Mouse (Mus musculus) C2C12 (cell line): ENCODE data around the gene Gpr37l1. TPM values are rescaled to one million over a fixed set of nuclear protein-coding genes. Genes with fewer than 3 reads are reported as not detected.
A peak's percentile ranks its signal among the peaks of the same experiment; 100 is the strongest.

ENCODE experiments used
- H3K27me3 ChIP-seq: one replicate; pipeline ENCODE4 v1.6.1; 2011; ENCODE audit not compliant: control insufficient read depth, insufficient read depth, insufficient read length
- H3K36me3 ChIP-seq: one replicate; pipeline ENCODE4 v1.6.1; 2011; ENCODE audit not compliant: control insufficient read depth, insufficient read depth
- H3K4me3 ChIP-seq: one replicate; pipeline ENCODE4 v1.5.1; 2011; ENCODE audit warnings: mild to moderate bottlenecking, control low read depth; ENCODE audit not compliant: poor library complexity, insufficient read depth, severe bottlenecking
- H3K79me2 ChIP-seq: one replicate; pipeline ENCODE4 v1.6.1; 2011; ENCODE audit not compliant: control insufficient read depth, insufficient read depth
- H3K79me3 ChIP-seq: one replicate; pipeline ENCODE4 v1.6.1; 2011; ENCODE audit warnings: low read depth, control low read depth
- H3ac ChIP-seq: one replicate; pipeline ENCODE3; 2011; ENCODE audit warnings: low read depth; ENCODE audit not compliant: control insufficient read depth, insufficient read length
- CEBPB ChIP-seq: IDR thresholded peaks from one replicate; pipeline ENCODE4 v1.6.1; 2011; ENCODE audit warnings: low read depth, mild to moderate bottlenecking, control low read depth, moderate library complexity
- CTCF ChIP-seq: IDR thresholded peaks from one replicate; pipeline ENCODE4 v1.5.1; 2011; ENCODE audit not compliant: control insufficient read depth, insufficient read depth, insufficient read length
- FOSL1 ChIP-seq: IDR thresholded peaks from one replicate; pipeline ENCODE4 v1.8.0; 2011; ENCODE audit warnings: mild to moderate bottlenecking, low read length; ENCODE audit not compliant: poor library complexity, insufficient read depth, severe bottlenecking
- MAX ChIP-seq: IDR thresholded peaks from one replicate; pipeline ENCODE4 v1.6.1; 2011; ENCODE audit warnings: mild to moderate bottlenecking, control low read depth
- MYOD1 ChIP-seq: IDR thresholded peaks from one replicate; pipeline ENCODE4 v1.6.1; 2011; ENCODE audit warnings: low read depth; ENCODE audit not compliant: control insufficient read depth, insufficient read length
- MYOG ChIP-seq: IDR thresholded peaks from one replicate; pipeline ENCODE4 v1.6.1; 2011; ENCODE audit not compliant: control insufficient read depth, insufficient read length; ENCODE audit errors: extremely low read depth
- USF1 ChIP-seq: IDR thresholded peaks from one replicate; pipeline ENCODE4 v1.6.1; 2011; ENCODE audit warnings: low read depth, mild to moderate bottlenecking, control low read depth, moderate library complexity
- polyA plus RNA-seq: library from polyadenylated mRNA; unstranded; fragments of >200 nt; fragmentation: generic; extraction: Trizol; gene quantifications from one replicate; pipeline ENCODE4 v1.2.1, GENCODE M21; 2012; ENCODE audit warnings: missing spikeins

Gene Gpr37l1
- polyA plus RNA-seq, 1 experiment, result not detected

DNA sequence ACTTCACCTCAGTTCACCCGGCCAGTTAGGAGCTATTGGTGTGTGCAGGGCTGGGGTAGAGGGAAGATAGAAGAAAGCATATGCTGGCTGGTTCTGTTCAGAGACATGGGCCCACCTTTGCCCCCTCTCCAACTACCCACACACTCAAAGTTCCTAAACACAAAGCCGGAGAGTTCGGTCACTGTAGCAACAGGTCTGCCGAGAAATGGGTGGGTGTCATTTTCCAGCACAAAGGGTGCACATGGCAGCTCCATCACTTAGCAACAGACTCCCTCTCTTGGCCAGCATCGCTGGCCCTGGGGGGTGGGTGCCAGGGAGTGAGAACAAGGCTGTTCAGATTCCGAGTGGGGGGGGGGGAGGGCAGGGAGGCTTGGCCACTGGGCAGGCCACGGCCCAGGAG, 8.4 kb downstream of the Gpr37l1 start:
- H3K4me3 ChIP-seq, result no peak overlapping the region
- TF ChIP-seq USF1 (no peak), MYOD1 (no peak), CTCF (no peak)
- no peaks in the 10 kb centered on the region for H3K79me2 ChIP-seq
- peaks cover 27% of the 10 kb centered on the region for H3K36me3 ChIP-seq
- H3K79me3 ChIP-seq, result no peaks in the 10 kb centered on the region
- no peaks in the 10 kb centered on the region for H3K27me3 ChIP-seq
- no peak overlapping the region for H3ac ChIP-seq

DNA sequence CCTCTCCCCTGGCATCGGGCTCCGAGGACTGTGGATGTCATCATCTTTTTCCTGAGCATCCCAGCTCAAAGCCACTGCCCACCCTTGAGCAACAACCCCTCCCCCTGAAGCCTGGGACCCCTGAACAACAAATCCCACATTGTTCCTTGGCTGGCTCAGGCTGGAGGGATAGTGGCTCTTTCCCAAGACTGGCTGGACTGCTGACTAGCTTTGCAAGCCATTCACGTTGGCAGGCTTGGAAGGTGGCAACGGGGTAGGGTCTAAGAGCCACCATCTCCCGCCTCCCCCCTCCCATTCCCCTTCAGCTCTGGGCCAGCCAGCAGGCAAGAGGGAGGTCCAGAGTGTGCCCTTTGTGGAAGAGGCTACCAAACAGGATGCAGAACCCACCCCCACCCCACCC, 8.8 kb downstream of the Gpr37l1 start:
- Histone ChIP-seq H3ac (no peak overlapping the region), H3K4me3 (no peak overlapping the region), H3K79me3 (no peaks in the 10 kb centered on the region), H3K36me3 (peaks cover 27% of the 10 kb centered on the region), H3K27me3 (no peaks in the 10 kb centered on the region), H3K79me2 (no peaks in the 10 kb centered on the region)
- TF ChIP-seq CTCF (no peak), MYOG (no peak), FOSL1 (no peak), MAX (no peak), CEBPB (no peak), MYOD1 (no peak), USF1 (no peak)

DNA sequence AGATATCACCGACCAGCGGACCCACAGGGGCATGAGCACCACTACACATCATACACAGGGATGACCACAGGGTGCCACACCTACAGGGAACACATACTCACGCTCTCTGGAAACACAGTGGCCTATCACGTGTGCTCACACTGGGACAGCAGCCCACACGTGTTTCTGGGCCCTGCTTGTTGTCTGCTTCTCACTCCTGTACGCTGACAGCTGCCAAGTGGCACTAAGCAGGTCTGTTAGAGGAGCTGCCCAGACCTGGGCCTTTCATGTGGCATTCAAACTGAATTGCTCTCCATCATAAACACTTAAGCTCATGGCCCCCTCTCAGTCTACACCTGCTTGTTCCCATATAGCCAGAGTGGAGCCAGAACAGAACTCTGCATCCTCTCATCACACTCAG, 11.2 kb downstream of the Gpr37l1 start:
- Histone ChIP-seq H3K79me3 (peaks cover 7% of the 10 kb centered on the region), H3ac (no peak overlapping the region), H3K36me3 (peaks cover 36% of the 10 kb centered on the region), H3K79me2 (peaks cover 13% of the 10 kb centered on the region), H3K27me3 (no peaks in the 10 kb centered on the region), H3K4me3 (no peak overlapping the region)
- TF ChIP-seq MYOD1, result no peak
- no peak for TF ChIP-seq MAX
- no peak for TF ChIP-seq FOSL1
- no peak for TF ChIP-seq MYOG
- TF ChIP-seq CEBPB, result no peak
- TF ChIP-seq USF1, result no peak
- TF ChIP-seq CTCF, result no peak

DNA sequence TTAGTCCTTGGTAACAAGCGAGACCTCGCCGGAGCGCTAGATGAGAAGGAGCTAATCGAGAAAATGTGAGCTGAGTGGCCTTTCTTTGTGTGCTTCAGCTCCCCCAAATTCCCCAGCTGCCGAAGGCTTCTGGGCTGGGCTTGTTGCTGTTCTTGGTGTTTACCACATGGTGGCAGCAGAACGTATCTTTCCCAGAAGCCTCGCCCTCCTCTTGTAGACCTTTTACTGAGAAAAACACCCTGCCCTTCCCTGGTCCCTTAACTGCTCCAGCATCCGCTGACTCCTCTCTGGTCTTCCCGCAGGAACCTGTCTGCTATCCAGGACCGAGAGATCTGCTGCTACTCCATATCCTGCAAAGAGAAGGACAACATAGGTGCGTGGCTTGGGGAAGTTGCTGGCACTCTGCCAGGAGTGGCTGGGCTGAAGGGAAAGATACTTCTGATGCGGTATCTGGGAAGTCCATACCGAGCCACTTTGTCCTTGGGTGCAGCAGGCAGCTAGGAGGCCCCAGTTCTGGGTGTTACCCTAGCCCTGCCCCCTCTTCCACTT, 13.0 kb downstream of the Gpr37l1 start:
- H3K4me3 ChIP-seq, result no peak overlapping the region
- H3K36me3 ChIP-seq, result peaks cover 36% of the 10 kb centered on the region
- H3K79me2 ChIP-seq, result peaks cover 31% of the 10 kb centered on the region
- peak overlapping the region; percentile 45 for H3ac ChIP-seq
- peaks cover 17% of the 10 kb centered on the region for H3K79me3 ChIP-seq
- TF ChIP-seq MAX, result no peak
- TF ChIP-seq CTCF, result peak; percentile 8
- H3K27me3 ChIP-seq, result no peaks in the 10 kb centered on the region

DNA sequence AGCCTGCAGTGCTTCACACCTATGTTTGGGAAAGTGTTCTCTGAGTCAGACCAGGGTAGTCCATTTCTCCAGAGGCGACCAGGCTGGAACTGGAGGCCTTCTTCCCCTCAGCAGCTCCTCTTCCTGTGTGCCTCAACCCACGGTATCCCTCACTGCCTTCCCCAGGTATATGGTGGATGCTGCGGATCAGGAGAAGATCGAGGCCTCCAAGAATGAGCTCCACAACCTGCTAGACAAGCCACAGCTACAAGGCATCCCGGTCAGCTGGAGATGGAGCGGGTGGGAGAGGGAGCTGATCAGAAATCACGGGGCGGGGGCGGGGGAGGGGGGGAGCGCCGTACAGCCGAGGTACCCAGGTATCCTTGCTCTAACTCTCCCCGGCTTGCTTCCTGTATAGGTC, 13.5 kb downstream of the Gpr37l1 start:
- Histone ChIP-seq H3ac (no peak overlapping the region), H3K4me3 (no peak overlapping the region), H3K79me2 (peaks cover 36% of the 10 kb centered on the region), H3K27me3 (no peaks in the 10 kb centered on the region), H3K79me3 (peaks cover 18% of the 10 kb centered on the region), H3K36me3 (peaks cover 36% of the 10 kb centered on the region)
- no peak for TF ChIP-seq CEBPB
- no peak for TF ChIP-seq MYOD1
- TF ChIP-seq FOSL1, result no peak
- no peak for TF ChIP-seq MAX
- TF ChIP-seq CTCF, result no peak
- no peak for TF ChIP-seq MYOG
- TF ChIP-seq USF1, result no peak

DNA sequence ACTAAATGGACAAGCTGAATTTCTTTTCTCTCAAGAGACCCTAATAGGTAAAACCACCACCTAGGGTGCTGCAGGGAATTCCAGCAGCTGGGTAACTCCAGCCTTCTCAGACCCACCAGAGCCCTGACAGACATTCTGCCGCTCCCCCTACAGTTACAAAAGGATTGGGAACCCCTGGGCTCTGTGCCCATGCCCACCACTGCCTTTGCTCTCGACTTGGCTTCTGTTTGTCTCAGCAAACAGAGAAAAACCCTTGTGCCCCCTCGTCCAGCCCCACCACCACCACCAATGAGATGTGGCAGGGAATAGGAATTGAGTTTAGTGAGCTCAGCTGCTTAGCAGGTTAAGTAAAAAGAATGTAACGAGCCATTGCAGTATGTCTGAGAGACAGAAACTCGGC, 18.5 kb downstream of the Gpr37l1 start:
- Histone ChIP-seq H3K27me3 (no peaks in the 10 kb centered on the region), H3K79me2 (peaks cover 66% of the 10 kb centered on the region), H3K4me3 (no peak overlapping the region), H3ac (no peak overlapping the region), H3K36me3 (peaks cover 13% of the 10 kb centered on the region), H3K79me3 (peaks cover 42% of the 10 kb centered on the region)
- TF ChIP-seq USF1, result no peak
- TF ChIP-seq CTCF, result no peak
- no peak for TF ChIP-seq MAX
- TF ChIP-seq CEBPB, result no peak
- TF ChIP-seq FOSL1, result no peak
